Mouse (Mus musculus) intestine, embryonic 16.5 days (tissue): ENCODE results near the gene Creb3l2. TPM values are rescaled to one million over a fixed set of nuclear protein-coding genes. Genes with fewer than 3 reads are reported as not detected.

Source experiments
- ATAC-seq: fragments of 200-750 bp; cut with Nextera tagmentation; 2 replicates; pipeline ENCODE4 v1.8.0; 2017; ENCODE audit warnings: moderate TSS enrichment, moderate library complexity
- H3K27ac ChIP-seq: fragments of 300-500 bp; sonication (generic); 2 replicates; pipeline ENCODE4 v1.5.1; 2014; ENCODE audit warnings: mild to moderate bottlenecking, low read length
- H3K27me3 ChIP-seq: fragments of 300-500 bp; sonication (generic); replicated peaks from 2 replicates; pipeline ENCODE4 v1.6.1; 2014; ENCODE audit warnings: low read length, control low read depth, mixed read lengths; ENCODE audit not compliant: control insufficient read depth, insufficient read depth
- H3K36me3 ChIP-seq: fragments of 300-500 bp; sonication (generic); 2 replicates; pipeline ENCODE4 v1.6.1; 2014; ENCODE audit warnings: low read length, control low read depth; ENCODE audit not compliant: control insufficient read depth, insufficient read depth
- H3K4me1 ChIP-seq: fragments of 300-500 bp; sonication (generic); 2 replicates; pipeline ENCODE4 v1.6.1; 2014; ENCODE audit warnings: low read length, control low read depth, mixed read lengths; ENCODE audit not compliant: control insufficient read depth, insufficient read depth
- H3K4me2 ChIP-seq: fragments of 300-500 bp; sonication (generic); 2 replicates; pipeline ENCODE4 v1.6.1; 2014; ENCODE audit warnings: low read depth, low read length, control low read depth
- H3K4me3 ChIP-seq: fragments of 300-500 bp; sonication (generic); 2 replicates; pipeline ENCODE4 v1.5.1; 2014; ENCODE audit warnings: mild to moderate bottlenecking, low read length
- H3K9ac ChIP-seq: fragments of 300-500 bp; sonication (generic); 2 replicates; pipeline ENCODE4 v1.6.1; 2014; ENCODE audit warnings: low read depth, low read length
- H3K9me3 ChIP-seq: fragments of 300-500 bp; sonication (generic); 2 replicates; pipeline ENCODE4 v1.6.1; 2016; ENCODE audit warnings: low read length, control low read depth; ENCODE audit not compliant: control insufficient read depth
- WGBS: fragments of 180-500 bp; shearing (Covaris S2); extraction: QIAGEN DNeasy Blood & Tissue Kit; methylation state at CpG from one replicate; pipeline ENCODE4 v1.1.7; 2014; 5-methylcytosine and 5-hydroxymethylcytosine counted together
- polyA plus RNA-seq: library from polyadenylated mRNA; unstranded; fragments of >200 nt; fragmentation: Nextera tagmentation; extraction: Ambion mirVana; gene quantifications from 2 replicates; pipeline ENCODE4 v1.2.1, GENCODE M21; 2015

Gene Creb3l2
- polyA plus RNA-seq, 1 experiment from 2014 or later: 13.4 TPM

GRCm38 (mm10) chr6:37317904-37318303 is 124.0 kb downstream of the Creb3l2 start:
- Histone ChIP-seq H3K4me3 (no peak overlapping the region), H3K36me3 (no peaks in the 10 kb centered on the region), H3K9ac (no peak overlapping the region), H3K27me3 (no peaks in the 10 kb centered on the region), H3K4me2 (no peak overlapping the region), H3K9me3 (no peaks in the 10 kb centered on the region), H3K4me1 (no peaks in the 10 kb centered on the region), H3K27ac (no peak overlapping the region)
- no peak for ATAC-seq
- 78% methylated on average over 5 of the region's 5 CpGs for WGBS

GRCm38 (mm10) chr6:37315440-37315839 is 126.5 kb downstream of the Creb3l2 start:
- Histone ChIP-seq H3K36me3 (no peaks in the 10 kb centered on the region), H3K9ac (no peak overlapping the region), H3K27ac (no peak overlapping the region), H3K4me2 (no peak overlapping the region), H3K9me3 (no peaks in the 10 kb centered on the region), H3K4me1 (no peaks in the 10 kb centered on the region), H3K4me3 (no peak overlapping the region), H3K27me3 (no peaks in the 10 kb centered on the region)
- ATAC-seq: no peak

GRCm38 (mm10) chr6:37310601-37311000 is 131.3 kb downstream of the Creb3l2 start:
- Histone ChIP-seq H3K9me3 (no peaks in the 10 kb centered on the region), H3K36me3 (no peaks in the 10 kb centered on the region), H3K27me3 (no peaks in the 10 kb centered on the region), H3K27ac (no peak overlapping the region), H3K4me1 (no peaks in the 10 kb centered on the region), H3K4me3 (no peak overlapping the region), H3K4me2 (no peak overlapping the region), H3K9ac (no peak overlapping the region)
- ATAC-seq: no peak
- 78% methylated on average over 4 of the region's 4 CpGs for WGBS

GRCm38 (mm10) chr6:37306616-37307015 is 135.3 kb downstream of the Creb3l2 start:
- Histone ChIP-seq H3K9me3 (no peaks in the 10 kb centered on the region), H3K4me1 (no peaks in the 10 kb centered on the region), H3K27ac (no peak overlapping the region), H3K4me2 (no peak overlapping the region), H3K36me3 (no peaks in the 10 kb centered on the region), H3K4me3 (no peak overlapping the region), H3K9ac (no peak overlapping the region), H3K27me3 (peaks cover 1% of the 10 kb centered on the region; the same call in 1 of the 2 replicates)
- ATAC-seq: no peak
- WGBS: 95% methylated on average over 1 of the region's 1 CpGs

- Histone ChIP-seq H3K9ac (no peak overlapping the region), H3K27me3 (peaks cover 37% of the 10 kb centered on the region), H3K9me3 (no peaks in the 10 kb centered on the region), H3K4me2 (no peak overlapping the region), H3K36me3 (no peaks in the 10 kb centered on the region), H3K4me3 (peak overlapping the region; percentile 67; the same call in 1 of the 2 replicates), H3K4me1 (peaks cover 13% of the 10 kb centered on the region), H3K27ac (no peak overlapping the region)
- ATAC-seq: no peak
- 13% methylated on average over 13 of the region's 13 CpGs for WGBS
Measured at GRCm38 (mm10) chr6:37300492-37300891, 141.5 kb downstream of the Creb3l2 start.

GRCm38 (mm10) chr6:37299562-37300390 is 142.2 kb downstream of the Creb3l2 start, which contains the start of gene Dgki:
TSS of gene Dgki (minus strand) at chr6:37300184.
- H3K9ac ChIP-seq: peak within 1 kb of the TSS; percentile 62
- under 1% methylated on average over 65 of the region's 65 CpGs for WGBS
- peak; percentile 63 for ATAC-seq

GRCm38 (mm10) chr6:37298982-37299381 is 143.0 kb downstream of the Creb3l2 start:
- H3K4me1 ChIP-seq: peaks cover 13% of the 10 kb centered on the region
- no peak overlapping the region for H3K27ac ChIP-seq
- ATAC-seq: no peak
- WGBS: 32% methylated on average over 4 of the region's 4 CpGs
- no peak overlapping the region for H3K9ac ChIP-seq
- no peaks in the 10 kb centered on the region for H3K9me3 ChIP-seq
- H3K4me2 ChIP-seq: peak overlapping the region; percentile 99
- H3K36me3 ChIP-seq: no peaks in the 10 kb centered on the region
- peak overlapping the region; percentile 67 for H3K4me3 ChIP-seq
- peaks cover 37% of the 10 kb centered on the region for H3K27me3 ChIP-seq

More at GRCm38 (mm10) chr6:37299562-37300390, 142.2 kb downstream of the Creb3l2 start, which contains the start of gene Dgki:
- Histone ChIP-seq H3K4me1 (peaks cover 13% of the 10 kb centered on the region), H3K27me3 (peaks cover 37% of the 10 kb centered on the region), H3K9me3 (no peaks in the 10 kb centered on the region), H3K27ac (no peak within 1 kb of the TSS), H3K4me3 (peak within 1 kb of the TSS; percentile 67), H3K4me2 (peak within 1 kb of the TSS; percentile 99), H3K36me3 (no peaks in the 10 kb centered on the region)

- Histone ChIP-seq H3K27me3 (peaks cover 37% of the 10 kb centered on the region), H3K4me3 (no peak overlapping the region), H3K27ac (no peak overlapping the region), H3K9me3 (no peaks in the 10 kb centered on the region), H3K4me1 (peaks cover 13% of the 10 kb centered on the region), H3K9ac (no peak overlapping the region), H3K36me3 (no peaks in the 10 kb centered on the region), H3K4me2 (no peak overlapping the region)
- no peak for ATAC-seq
- 48% methylated on average over 8 of the region's 8 CpGs for WGBS
Measured at GRCm38 (mm10) chr6:37297744-37298482, 144.0 kb downstream of the Creb3l2 start.

GRCm38 (mm10) chr6:37292068-37292467 is 149.9 kb downstream of the Creb3l2 start:
- Histone ChIP-seq H3K9ac (no peak overlapping the region), H3K27me3 (no peaks in the 10 kb centered on the region), H3K9me3 (no peaks in the 10 kb centered on the region), H3K4me1 (no peaks in the 10 kb centered on the region), H3K27ac (no peak overlapping the region), H3K4me2 (no peak overlapping the region), H3K36me3 (no peaks in the 10 kb centered on the region), H3K4me3 (no peak overlapping the region)
- ATAC-seq: no peak
- WGBS: 80% methylated on average over 2 of the region's 2 CpGs
